Mouse (Mus musculus) liver, adult (tissue): ENCODE measurements around the gene Spryd3.

Experiments
- GATA4 ChIP-seq: IDR thresholded peaks from 2 replicates; pipeline ENCODE4 v1.6.1; 2014; ENCODE audit warnings: mild to moderate bottlenecking, low read length; ENCODE audit not compliant: insufficient replicate concordance

Spryd3 gene

GRCm38 (mm10) chr15:102099771-102100160, 36.3 kb downstream of the Spryd3 start:
- no peak for TF ChIP-seq GATA4

- TF ChIP-seq GATA4 = no peak
Measured at GRCm38 (mm10) chr15:102099260-102099659, 36.8 kb downstream of the Spryd3 start.

GRCm38 (mm10) chr15:102097991-102098555, 38.0 kb downstream of the Spryd3 start:
- TF ChIP-seq GATA4 = no peak

- TF ChIP-seq GATA4 = no peak
Measured at GRCm38 (mm10) chr15:102097147-102097915, 38.7 kb downstream of the Spryd3 start.

GRCm38 (mm10) chr15:102094988-102095387, 41.0 kb downstream of the Spryd3 start:
- TF ChIP-seq GATA4 = no peak

- no peak for TF ChIP-seq GATA4
Measured at GRCm38 (mm10) chr15:102094157-102094556, 41.9 kb downstream of the Spryd3 start.

- no peak for TF ChIP-seq GATA4
Measured at GRCm38 (mm10) chr15:102092222-102092621, 43.8 kb downstream of the Spryd3 start.

GRCm38 (mm10) chr15:102091688-102092087, 44.3 kb downstream of the Spryd3 start:
- TF ChIP-seq GATA4 = no peak

- TF ChIP-seq GATA4 = no peak
Measured at GRCm38 (mm10) chr15:102091063-102091679, 44.9 kb downstream of the Spryd3 start.

- TF ChIP-seq GATA4 = no peak
Measured at GRCm38 (mm10) chr15:102089914-102090585, 46.0 kb downstream of the Spryd3 start.

GRCm38 (mm10) chr15:102083028-102083427, 53.0 kb downstream of the Spryd3 start:
- no peak for TF ChIP-seq GATA4

GRCm38 (mm10) chr15:102082148-102082547, 53.9 kb downstream of the Spryd3 start:
- TF ChIP-seq GATA4 = no peak

- no peak for TF ChIP-seq GATA4
Measured at GRCm38 (mm10) chr15:102080429-102080828, 55.6 kb downstream of the Spryd3 start.

GRCm38 (mm10) chr15:102079221-102079620, 56.8 kb downstream of the Spryd3 start:
- no peak for TF ChIP-seq GATA4

- TF ChIP-seq GATA4 = no peak
Measured at GRCm38 (mm10) chr15:102077111-102077677, 58.8 kb downstream of the Spryd3 start.

- TF ChIP-seq GATA4 = no peak
Measured at GRCm38 (mm10) chr15:102074876-102075585, 61.0 kb downstream of the Spryd3 start.
